Mouse (Mus musculus): ENCODE measurements around the gene Snph. TPM values are rescaled to one million over a fixed set of nuclear protein-coding genes. Genes with fewer than 3 reads are reported as not detected.

Snph gene
- polyA plus RNA-seq, 1 experiment from 2014 or later: 2.4 TPM

- H3K9me3 ChIP-seq (replicated peaks; ENCODE audit: control insufficient read depth, low read length): no peaks in the 10 kb centered on the region
- no peaks in the 10 kb centered on the region for H3K27me3 ChIP-seq (ENCODE audit: control insufficient read depth, insufficient read depth, low read length)
- peak; percentile 96 for ATAC-seq (ENCODE audit: insufficient read depth, low FRiP score)
- whole genome bisulfite sequencing: under 1% methylated on average over 91 of the region's 93 CpGs
- peaks cover 27% of the 10 kb centered on the region for H3K4me1 ChIP-seq (ENCODE audit: control insufficient read depth, insufficient read depth, low read length)
- peak within 1 kb of the TSS; percentile 95 for H3K9ac ChIP-seq (ENCODE audit: low read length)
- peak within 1 kb of the TSS; percentile 84 for H3K4me3 ChIP-seq (replicated peaks; ENCODE audit: low read length)
- no peaks in the 10 kb centered on the region for H3K36me3 ChIP-seq (ENCODE audit: control insufficient read depth, insufficient read depth, low read length)
- peak within 1 kb of the TSS; percentile 74 for H3K4me2 ChIP-seq (ENCODE audit: low read depth, low read length)
- H3K27ac ChIP-seq (ENCODE audit: low read length): peak within 1 kb of the TSS; percentile 97
These were observed 89.9 kb downstream of the Snph start, which contains the start of gene Fkbp1a for GRCm38 (mm10) chr2:151542323-151543062. Gene Fkbp1a, plus strand, starts transcription at chr2:151542483.

Other genes with a start within 250 kb of the Snph start
- not detected in 2 replicates for gene 4921509C19Rik, start 156.4 kb downstream of the Snph start, polyA plus RNA-seq (2015; fragmentation: Nextera tagmentation; extraction: Ambion mirVana)
- gene Nsfl1c, start 138.4 kb downstream of the Snph start, polyA plus RNA-seq (2015; fragmentation: Nextera tagmentation; extraction: Ambion mirVana): 175 and 186 TPM in 2 replicates
- gene Fkbp1a, start 90.1 kb downstream of the Snph start, polyA plus RNA-seq (2015; fragmentation: Nextera tagmentation; extraction: Ambion mirVana): 553 and 572 TPM in 2 replicates
- gene Sdcbp2, start 60.0 kb downstream of the Snph start, polyA plus RNA-seq (2015; fragmentation: Nextera tagmentation; extraction: Ambion mirVana): 25.9 and 36.2 TPM in 2 replicates
- not detected in 2 replicates for gene Rad21l, start 35.9 kb upstream of the Snph start, polyA plus RNA-seq (2015; fragmentation: Nextera tagmentation; extraction: Ambion mirVana)
- gene Tmem74b, start 69.4 kb upstream of the Snph start, polyA plus RNA-seq (2015; fragmentation: Nextera tagmentation; extraction: Ambion mirVana): 0.85 and 1.3 TPM in 2 replicates
- 41.4 and 42.0 TPM in 2 replicates for gene Psmf1, start 111.6 kb upstream of the Snph start, polyA plus RNA-seq (2015; fragmentation: Nextera tagmentation; extraction: Ambion mirVana)
- gene Rspo4, start 210.3 kb upstream of the Snph start, polyA plus RNA-seq (2015; fragmentation: Nextera tagmentation; extraction: Ambion mirVana): 0.09 TPM in 1 of 2 replicates, not detected in the other

Measured in stomach, embryonic 16.5 days (tissue).